Mouse (Mus musculus): ENCODE measurements around the gene Carm1.
"Not testable (repeated sequence)": the region's sequence is repeated elsewhere in the genome, so short reads cannot be mapped to it uniquely, and the experiment has no call there.

Gene Carm1

DNA sequence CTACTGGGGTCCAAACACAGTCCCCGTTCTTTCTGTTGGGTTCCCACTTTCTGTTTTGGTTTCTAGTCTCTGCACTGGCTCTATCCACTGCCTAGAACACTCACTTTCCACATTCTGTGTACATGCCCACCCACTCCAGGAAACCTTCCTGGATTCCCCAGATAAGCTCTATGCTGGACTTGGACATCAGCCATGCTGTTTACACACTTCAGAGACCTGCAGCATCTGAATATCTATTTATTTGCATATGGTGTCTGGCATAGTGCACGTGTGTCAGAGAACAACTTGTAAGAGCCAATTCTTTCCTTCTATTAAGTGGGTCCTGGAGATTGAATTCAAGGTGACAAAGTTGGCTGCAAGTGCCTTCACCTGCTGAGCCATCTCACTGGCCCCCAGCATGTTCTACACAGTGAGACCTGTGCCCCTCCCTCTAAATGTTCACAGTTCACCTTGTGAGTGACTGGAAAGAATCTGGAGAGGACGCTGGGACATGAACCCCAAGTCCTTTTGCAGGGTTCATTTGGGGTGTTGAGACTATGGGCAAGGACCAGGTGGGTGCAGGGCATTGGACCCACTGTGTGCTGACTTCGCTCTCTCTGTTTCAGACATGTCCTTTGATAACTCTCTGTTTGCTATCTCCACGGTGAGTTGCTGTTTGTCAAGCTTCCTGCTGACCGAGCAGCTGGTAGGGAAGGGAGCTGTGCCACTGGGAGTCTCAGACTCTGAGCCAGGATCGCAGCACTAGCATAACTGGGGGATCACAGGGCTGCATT, 6.5 kb upstream of the Carm1 start:
- no peak for DNase-seq (ENCODE audit: low read depth)

DNA sequence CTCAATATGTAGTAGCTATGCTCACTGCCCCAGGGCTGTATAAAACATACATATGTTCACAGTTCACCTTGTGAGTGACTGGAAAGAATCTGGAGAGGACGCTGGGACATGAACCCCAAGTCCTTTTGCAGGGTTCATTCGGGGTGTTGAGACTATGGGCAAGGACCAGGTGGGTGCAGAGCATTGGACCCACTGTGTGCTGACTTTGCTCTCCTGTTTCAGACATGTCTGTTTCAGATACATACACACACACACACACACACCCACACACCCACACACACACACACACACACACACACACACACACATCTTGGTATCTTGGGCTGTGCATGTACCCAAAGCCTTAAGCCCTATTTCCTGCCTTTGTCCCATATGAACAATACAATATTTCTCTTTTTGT, 4.7 kb upstream of the Carm1 start:
- not testable (repeated sequence) for DNase-seq (ENCODE audit: low read depth)

DNA sequence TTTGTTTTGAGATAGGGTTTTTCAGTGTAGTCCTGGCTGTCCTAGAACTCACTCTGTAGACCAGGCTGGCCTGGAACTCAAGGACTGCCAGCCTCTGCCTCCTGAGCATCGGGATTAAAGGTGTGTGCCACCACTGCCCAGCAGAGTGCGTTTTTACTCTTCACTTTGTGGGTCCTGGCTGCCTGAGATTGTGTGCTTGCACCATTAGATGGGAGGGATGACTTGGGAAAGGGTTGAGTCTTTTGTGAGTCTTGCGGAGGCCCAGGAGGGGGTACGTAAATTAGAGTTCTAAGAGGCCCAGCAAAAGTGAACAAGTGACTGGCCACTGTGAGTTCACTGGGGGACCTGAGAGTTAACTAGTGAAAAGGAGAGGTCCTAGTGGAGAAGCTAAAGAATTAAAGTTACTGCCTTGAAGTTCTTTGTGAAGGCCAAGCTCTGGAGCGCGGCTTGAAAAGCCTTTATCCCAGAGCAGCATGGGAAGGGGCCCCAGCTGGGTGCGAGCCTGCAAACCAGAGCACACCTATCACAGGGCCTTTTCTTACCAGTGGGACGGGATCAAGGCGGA, 1.3 kb upstream of the Carm1 start:
- DNase-seq (ENCODE audit: low read depth): no peak

DNA sequence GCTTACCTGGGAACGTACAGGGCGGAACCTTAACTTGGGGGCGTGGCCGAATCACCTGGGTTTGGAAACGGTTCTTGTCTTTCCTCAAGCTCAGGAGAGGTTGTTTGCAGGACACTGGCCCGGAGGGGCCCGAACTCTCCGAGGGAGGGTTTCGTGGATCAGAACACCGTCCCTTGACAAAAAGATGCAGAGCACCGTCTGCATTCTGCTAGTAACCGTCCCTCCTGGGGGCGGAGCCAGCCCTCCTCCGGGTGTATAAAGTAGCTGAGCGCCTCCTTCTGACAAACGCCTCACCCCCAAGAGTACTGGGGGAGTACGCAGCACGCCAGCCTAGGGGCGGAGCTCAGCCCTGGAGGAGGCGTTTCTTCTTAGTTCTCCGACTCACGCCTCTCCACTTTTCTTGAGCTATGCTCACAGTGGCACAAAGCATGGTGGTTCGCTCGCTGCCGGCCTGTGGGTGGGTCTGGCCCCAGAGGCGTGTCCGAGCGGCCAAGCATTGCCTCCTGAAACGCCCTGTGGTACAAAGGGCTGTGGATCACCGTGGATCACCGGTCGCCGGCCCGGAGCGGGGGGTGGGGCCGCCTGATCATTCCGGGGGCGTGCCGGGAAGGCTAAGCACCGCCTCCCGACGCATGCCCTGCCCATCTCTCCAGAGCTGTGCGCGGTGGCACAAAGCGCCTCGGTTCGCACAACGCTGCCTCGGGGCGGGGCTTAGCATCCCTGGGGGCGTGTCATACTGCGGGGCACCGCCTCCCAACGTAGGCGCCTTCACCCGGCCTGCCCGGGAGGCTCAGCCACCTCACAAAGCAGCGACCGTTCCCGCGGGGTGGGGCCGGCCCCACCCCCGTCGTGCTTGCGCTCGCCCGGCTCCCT, 542 bp upstream of the Carm1 start:
- peak; percentile 99 for DNase-seq (ENCODE audit: low read depth)

DNA sequence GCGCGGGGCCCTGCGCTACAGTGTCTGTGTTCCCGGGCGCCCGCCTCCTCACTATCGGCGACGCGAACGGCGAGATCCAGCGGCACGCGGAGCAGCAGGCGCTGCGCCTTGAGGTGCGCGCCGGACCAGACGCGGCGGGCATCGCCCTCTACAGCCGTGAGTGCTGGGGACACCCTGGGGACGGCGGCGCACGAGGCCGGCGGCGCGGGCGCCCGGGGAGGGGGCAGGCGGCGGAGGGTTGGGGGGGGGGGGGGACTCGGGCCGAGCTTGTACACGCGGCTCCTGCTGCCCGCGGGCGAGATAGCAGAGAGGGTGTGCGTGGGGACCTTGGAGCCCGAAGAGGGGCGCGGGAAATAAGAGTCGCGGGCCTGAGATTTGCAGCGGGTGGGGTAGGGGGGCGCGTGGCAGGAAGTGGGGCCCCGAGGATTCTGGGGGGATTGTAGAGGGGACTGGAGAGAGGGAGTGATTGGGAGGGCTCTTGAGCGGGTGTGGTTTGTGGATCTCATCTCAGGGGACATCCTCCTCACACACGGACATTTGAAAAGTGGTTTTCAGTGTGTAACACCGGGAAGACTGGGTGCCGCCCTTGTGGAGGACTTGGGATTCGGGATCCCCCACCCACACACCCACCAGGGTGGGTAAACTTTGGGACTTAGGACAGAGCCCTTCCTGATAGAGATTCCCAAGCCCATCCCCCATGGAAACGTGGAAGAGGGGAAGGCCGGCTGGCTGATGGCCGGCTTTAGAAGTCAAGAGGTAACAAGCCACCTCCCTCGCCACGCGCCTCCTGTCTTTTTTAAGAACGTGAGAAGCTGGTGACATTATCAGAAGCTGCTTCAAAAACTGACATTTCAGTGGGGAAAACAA, 614 bp downstream of the Carm1 start:
- DNase-seq (ENCODE audit: low read depth): peak; percentile 49

DNA sequence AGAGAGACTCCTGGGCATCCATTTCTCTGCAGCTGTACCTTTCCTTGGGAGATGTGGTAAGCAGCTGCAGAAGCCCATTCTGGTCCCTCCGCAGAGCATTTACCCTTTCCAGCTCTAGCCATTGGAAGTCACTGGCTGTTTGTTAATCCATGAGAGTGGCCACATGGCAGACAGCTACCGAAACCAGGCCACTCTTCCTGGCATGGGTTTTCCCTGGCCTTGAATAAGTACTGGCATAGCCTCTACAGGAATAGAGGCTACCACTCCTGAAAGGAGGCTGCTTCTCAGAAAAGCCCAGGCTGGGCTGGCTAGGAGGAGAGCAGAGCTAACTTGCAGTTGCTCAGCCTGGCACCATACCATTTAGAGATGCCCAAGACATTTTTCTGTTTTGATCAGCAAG, 4.4 kb downstream of the Carm1 start:
- DNase-seq (ENCODE audit: low read depth): no peak

DNA sequence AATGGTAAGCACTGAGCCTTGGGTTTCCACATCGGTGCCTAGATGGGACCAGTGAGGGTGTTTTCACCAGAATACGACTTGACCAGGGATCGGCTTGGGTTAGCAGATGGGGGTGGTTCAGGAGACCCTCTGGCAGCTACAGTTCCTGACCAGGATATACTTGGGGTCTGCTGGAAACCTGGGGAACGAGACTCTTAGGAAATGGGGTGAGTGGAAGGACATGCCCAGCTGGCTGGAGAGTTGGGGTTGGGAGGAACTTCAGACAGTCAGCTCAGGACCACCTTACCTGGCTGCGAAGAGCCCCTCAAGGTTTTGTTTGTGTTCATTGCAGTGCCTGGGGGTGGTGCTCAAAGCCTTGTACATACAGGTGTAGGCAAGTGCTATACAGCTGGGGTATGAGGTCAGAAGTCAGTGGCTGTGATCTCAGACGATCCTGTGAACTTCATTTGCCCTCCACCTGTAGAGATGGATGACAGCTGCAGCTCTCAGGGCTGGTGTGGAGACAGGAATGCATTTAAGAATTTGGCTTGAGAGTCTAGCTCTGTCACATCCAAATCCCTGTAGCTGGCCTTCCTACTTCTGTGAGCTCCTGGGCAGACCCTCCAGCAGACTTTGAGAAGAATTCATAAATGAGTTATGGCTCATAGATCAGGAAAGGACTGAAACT, 7.0 kb downstream of the Carm1 start:
- no peak for DNase-seq (ENCODE audit: low read depth)

DNA sequence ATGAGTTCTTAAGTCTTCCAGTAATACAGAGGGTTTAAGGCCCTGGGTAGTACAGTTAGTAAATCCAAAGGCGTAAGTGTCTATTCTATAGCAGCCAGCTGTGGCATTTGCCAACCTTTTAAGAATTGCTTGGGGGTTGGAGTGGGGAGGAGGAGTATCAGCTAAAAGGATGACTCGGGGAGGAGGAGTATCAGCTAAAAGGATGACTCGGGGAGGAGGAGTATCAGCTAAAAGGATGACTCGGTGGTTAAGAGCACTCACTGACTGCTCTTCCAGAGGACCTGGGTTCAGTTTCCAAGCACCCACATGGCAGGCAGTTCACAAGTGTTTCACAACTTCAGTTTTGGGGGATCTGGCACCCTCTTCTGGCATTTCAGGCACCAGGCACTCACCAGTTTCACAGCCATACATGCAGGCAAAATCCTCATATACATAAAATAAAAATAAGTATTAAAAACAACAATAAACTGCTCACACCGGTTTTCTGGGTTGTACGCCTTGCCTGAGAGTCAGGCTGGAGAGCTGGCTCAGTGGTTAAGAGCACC, 8.6 kb downstream of the Carm1 start:
- DNase-seq (ENCODE audit: low read depth): peak; percentile 62

DNA sequence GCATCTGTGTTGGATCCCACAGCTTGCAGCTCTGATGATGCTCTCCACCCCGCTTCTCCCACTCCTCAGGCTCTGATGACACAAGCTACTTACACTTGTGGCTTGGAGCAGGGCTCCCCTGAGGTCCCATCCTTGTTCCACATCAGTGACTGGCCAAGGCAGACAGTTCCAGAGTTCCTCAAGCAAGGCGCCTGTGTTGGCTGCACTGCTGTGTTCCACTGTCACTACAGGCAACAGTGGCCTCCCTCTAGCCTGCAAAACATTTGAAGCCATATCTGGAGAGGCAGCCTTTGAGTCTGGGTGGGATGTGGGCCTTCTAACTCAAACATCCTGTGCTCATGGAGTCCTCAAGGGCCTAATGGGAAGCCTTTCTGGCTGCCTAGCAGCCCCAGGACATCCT, 10.3 kb downstream of the Carm1 start:
- no peak for DNase-seq (ENCODE audit: low read depth)

DNA sequence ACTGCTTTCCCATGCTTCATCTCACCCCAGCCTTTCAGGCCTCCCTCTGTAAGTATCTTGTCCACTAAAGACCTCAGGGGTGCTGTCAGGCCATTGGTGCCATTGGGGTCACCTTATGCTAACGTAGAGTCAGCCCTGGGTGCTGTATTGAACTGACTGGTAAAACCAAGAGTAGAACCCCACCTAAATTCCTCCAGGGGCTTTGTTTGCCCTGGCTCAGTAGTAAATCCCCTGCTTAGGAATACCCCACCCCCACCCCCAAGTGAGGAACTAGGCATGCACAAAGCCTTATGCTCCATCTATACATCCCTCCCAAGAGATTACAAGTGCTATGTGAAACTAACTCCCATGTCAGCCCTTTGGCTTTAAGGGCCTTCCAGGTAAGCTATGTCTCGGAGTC, 10.9 kb downstream of the Carm1 start:
- no peak for DNase-seq (ENCODE audit: low read depth)

DNA sequence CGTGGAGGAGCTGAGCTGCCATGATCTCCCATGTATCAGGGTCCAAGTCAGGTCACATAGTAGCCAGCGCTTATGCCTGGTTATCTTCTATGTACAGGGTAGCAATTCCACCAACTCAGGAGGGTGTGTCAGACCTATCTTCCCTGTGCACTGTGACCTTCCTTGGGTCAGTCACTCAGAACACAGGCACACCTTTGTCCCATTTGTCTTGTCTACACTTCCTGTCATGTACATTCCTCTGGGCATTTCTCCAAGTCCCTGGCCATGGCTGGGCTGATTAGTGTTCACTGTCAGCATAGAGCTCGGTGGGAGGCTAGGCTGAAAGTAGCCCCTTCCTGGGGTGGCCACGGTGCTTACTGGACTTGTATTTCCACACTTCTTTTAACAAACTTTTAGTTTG, 11.7 kb downstream of the Carm1 start:
- no peak for DNase-seq (ENCODE audit: low read depth)

DNA sequence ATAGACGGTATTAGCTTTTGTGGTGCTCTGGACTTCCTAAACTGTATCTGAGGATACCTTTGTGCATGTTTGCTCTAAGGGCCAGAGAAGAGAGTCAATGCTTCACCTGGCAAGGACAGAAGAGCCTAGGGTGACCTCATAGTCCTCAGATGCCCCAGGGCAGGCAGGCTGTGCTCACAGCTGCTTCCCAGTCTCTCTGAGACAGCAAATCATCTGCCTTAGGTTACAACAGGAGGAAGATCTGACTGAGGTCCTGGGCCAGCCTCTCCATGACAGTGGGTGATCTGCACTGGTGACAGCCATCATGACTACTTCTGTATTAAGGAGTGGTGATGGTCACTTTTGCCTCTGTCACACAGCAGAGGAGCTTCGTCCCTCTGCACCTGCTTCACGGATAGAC, 12.5 kb downstream of the Carm1 start:
- DNase-seq (ENCODE audit: low read depth): no peak

DNA sequence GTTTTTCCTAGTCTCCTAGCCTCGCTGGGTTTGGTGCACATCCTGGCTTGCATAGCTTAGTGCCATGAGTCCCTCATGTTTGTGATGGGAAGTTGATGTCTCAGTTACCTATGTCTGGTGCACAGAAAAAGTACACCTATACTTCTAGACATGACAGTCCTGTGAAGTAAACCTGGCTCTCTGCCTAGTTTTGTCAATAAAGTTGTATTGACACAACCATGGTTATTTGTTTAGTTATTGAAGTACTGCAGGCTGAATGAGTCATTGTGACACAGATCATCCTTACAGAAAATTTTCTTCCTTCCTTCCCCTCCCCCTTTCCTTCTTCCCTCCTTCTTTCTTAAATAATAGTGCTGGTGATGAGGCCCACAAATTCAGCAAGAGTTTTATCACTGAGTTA, 17.7 kb downstream of the Carm1 start:
- peak; percentile 45 for DNase-seq (ENCODE audit: low read depth)

DNA sequence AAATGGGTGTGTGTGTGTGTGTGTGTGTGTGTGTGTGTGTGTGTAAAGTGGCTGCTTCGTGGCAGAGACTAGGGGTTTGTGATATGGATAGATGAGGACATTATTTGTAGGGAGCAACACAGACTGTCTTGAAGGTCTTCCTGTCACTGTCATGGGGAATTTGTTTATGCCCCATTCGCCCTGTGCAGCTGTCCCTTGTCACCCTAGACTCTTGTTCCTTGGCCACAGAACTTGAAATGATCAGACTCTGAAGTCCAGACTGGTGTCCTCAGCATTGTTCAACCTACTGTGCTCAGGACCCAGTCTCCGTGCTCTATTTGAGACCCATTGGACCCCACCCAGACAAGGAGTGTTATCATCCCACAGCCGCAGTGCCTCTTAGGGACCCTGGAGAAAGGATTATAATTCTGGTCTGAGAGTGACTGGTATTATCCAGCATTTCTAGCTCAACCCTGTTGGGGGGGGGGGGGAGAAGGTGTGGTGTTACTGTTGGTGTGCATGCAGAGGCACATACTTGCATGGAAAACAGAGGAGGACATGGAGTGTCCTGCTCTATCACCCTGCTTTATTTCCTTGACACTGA, 18.4 kb downstream of the Carm1 start:
- DNase-seq (ENCODE audit: low read depth): no peak

DNA sequence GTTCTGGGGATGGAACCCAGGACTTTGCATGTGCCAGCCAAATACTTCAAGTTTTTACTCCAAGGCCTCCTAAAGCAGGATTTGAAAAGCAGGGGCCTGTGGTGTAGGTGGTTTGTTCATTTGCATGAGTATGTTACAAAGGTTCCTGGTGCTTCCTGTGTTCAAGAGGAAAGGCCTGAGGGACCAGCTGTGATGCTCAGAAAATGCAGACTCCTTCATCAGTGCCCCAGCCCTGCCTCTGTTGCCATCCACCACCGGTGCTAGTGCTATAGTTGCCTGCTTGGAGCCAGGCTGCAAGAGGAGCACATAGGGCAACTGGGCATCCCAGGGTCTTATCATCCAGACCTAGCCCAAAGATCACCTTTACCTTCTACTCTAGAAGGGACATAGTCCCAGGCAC, 19.8 kb downstream of the Carm1 start:
- DNase-seq (ENCODE audit: low read depth): no peak

DNA sequence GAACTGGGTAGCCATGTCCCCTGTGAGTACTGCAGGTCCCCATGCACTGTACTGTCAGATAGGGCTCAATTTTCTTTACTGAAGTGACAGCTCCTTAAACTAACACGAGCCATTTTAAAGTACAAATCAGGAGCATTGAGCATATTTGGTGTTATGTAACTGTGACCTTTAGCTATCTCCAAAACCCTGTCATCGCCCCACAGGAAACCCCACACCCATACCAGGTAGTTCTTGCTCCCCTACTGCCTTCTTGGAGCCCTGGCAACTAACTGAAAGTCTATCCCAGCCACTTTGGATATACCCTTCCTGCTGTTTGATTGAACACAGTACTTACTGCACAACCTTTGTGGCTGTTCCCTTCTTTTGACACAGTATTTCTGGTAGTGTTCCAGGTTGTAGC, 20.4 kb downstream of the Carm1 start:
- DNase-seq (ENCODE audit: low read depth): no peak

DNA sequence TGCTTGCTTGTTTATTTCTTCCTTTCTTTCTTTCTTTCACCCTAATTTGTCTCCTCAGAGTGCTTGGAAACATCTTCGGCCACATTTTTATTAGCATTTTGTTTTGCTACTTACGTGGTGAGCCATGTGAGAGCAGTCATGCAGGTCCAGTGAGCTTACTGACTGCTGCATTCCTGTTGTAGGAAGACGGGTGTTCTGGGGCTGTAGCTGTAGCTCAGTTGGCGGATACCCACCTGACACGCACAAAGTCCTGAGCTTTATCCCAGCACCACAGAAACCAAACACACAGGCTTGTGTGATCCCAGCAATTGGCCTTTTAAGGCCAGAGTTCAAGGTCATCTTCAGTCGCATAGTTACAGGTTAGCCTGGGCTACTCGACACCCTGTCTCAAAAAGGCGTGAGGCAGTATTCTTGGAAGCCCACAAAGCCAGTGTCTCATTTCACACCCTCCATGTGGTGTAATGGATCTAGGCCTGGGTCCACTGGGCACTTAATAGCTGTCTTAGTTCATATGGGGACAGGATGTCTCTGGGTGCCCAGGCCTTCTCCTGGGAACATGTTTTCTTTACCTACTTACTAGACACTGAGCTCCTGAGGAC, 22.1 kb downstream of the Carm1 start:
- DNase-seq (ENCODE audit: low read depth): no peak

DNA sequence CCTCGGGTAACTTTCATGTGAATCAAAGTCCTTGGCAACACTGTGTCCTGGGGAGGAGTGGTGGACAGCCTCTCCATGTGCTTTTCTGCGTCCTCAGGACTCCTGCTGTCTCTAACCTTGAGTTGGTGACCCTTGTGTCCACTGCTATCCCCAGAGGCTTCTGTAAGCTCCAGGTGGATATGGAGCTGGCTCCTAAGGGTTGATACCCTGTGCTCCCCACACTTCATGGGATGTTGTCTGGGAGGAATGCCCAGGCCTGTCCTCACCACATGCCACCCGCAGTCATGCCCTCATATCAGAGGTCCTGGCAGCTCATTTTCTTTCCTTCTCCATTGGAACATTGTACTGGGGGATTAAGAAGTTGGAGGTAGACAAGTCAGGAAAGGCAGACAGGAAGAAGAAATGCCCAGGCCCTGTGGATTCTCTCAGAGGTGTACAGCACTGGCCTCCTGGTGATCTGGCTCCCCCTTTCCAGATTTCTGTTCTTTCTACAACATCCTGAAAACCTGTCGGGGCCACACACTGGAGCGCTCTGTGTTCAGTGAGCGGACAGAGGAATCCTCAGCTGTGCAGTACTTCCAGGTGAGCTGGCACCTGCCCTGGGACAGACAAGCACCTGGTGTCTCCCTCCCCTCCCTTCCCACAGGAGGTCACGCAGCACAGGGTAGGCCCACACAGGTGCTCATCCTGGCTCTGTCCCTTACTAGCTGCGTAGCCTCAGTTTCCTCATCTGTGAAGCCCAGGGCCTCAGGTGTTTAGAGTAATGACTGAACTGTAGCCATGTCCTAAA, 27.5 kb downstream of the Carm1 start:
- no peak for DNase-seq (ENCODE audit: low read depth)

DNA sequence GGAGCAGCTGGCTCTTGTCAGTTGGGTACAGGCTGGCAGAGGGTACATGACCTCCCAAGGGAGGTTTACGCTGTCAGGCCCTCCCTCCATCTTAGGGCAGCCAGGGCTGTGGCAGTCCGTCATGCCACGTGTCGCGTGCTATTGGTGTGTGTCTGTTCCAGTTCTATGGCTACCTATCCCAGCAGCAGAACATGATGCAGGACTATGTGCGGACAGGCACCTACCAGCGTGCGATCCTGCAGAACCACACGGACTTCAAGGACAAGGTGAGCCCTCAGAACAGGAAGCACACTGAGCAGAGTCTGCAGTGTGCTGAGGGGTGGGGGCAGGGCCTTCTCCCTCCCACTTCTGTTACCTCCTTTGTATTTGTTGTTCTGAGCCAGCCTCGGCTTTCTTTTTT, 28.6 kb downstream of the Carm1 start:
- DNase-seq (ENCODE audit: low read depth): no peak

DNA sequence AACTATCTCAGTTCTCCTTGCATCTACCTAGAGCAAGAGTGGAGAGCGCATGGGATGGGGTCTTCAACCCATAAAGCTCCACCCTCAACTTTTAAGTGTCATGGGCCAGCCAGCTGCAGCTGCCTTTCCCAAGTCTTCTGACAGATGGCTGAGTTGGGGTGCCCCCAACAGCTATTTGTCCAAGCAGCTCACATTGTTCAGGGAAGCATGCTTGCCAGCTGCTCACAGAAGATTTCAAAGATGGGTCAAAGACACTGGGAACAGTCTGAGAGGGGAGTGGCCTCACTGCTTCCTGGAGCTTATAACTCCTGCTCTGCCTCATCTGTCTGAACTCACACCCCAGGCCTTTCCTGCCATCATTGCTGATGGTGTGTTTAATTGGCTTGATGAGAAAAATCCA, 29.6 kb downstream of the Carm1 start:
- DNase-seq (ENCODE audit: low read depth): no peak

Measured in 416B (cell line).